Mouse (Mus musculus) brown adipose tissue, adult 24 weeks (tissue): Measurements from ENCODE around the gene Igfbp6. TPM values are rescaled to one million over a fixed set of nuclear protein-coding genes. Genes with fewer than 3 reads are reported as not detected.
A peak's percentile ranks its signal among the peaks of the same experiment; 100 is the strongest.

Experiments
- H3K27ac ChIP-seq: fragments of 200-500 bp; replicated peaks from 2 replicates; pipeline ENCODE4 v1.5.1; 2012; ENCODE audit warnings: low read depth, mild to moderate bottlenecking, low read length
- H3K4me1 ChIP-seq: fragments of 200-500 bp; 2 replicates; pipeline ENCODE4 v1.6.1; 2012; ENCODE audit warnings: low read length, mixed read lengths; ENCODE audit not compliant: control insufficient read depth, insufficient read depth, insufficient read length
- H3K4me3 ChIP-seq: fragments of 200-500 bp; 2 replicates; pipeline ENCODE4 v1.5.1; 2012; ENCODE audit warnings: low read depth, mild to moderate bottlenecking, low read length, moderate library complexity; ENCODE audit not compliant: insufficient read depth
- polyA plus RNA-seq: library from polyadenylated mRNA; stranded (reverse); fragments of >200 nt; gene quantifications from 2 replicates; pipeline ENCODE4 v1.2.4, GENCODE M21; 2012; ENCODE audit not compliant: missing spikeins, insufficient read depth, insufficient read length

Gene Igfbp6
- polyA plus RNA-seq, 1 experiment, result 52.1 TPM

GRCm38 (mm10) chr15:102169064-102169463 is 24.9 kb downstream of the Igfbp6 start:
- no peak overlapping the region for H3K4me3 ChIP-seq
- peaks cover 3% of the 10 kb centered on the region; the same call in 1 of the 2 replicates for H3K4me1 ChIP-seq
- H3K27ac ChIP-seq, result no peak overlapping the region

GRCm38 (mm10) chr15:102173581-102173980 is 29.4 kb downstream of the Igfbp6 start:
- no peaks in the 10 kb centered on the region for H3K4me1 ChIP-seq
- no peak overlapping the region for H3K27ac ChIP-seq
- H3K4me3 ChIP-seq, result no peak overlapping the region

GRCm38 (mm10) chr15:102175736-102176319 is 31.7 kb downstream of the Igfbp6 start:
- no peak overlapping the region for H3K4me3 ChIP-seq
- no peak overlapping the region for H3K27ac ChIP-seq
- H3K4me1 ChIP-seq, result no peaks in the 10 kb centered on the region

- Histone ChIP-seq H3K4me3 (no peak overlapping the region), H3K27ac (no peak overlapping the region), H3K4me1 (no peaks in the 10 kb centered on the region)
These were observed 32.6 kb downstream of the Igfbp6 start for GRCm38 (mm10) chr15:102176571-102177316.

GRCm38 (mm10) chr15:102177417-102177816 is 33.3 kb downstream of the Igfbp6 start:
- Histone ChIP-seq H3K4me1 (no peaks in the 10 kb centered on the region), H3K27ac (no peak overlapping the region), H3K4me3 (no peak overlapping the region)

GRCm38 (mm10) chr15:102178279-102178678 is 34.1 kb downstream of the Igfbp6 start:
- Histone ChIP-seq H3K4me3 (no peak overlapping the region), H3K27ac (no peak overlapping the region), H3K4me1 (no peaks in the 10 kb centered on the region)

- no peaks in the 10 kb centered on the region for H3K4me1 ChIP-seq
- H3K4me3 ChIP-seq, result no peak overlapping the region
- H3K27ac ChIP-seq, result no peak overlapping the region
These were observed 34.9 kb downstream of the Igfbp6 start for GRCm38 (mm10) chr15:102179106-102179505.

- H3K4me3 ChIP-seq, result no peak overlapping the region
- H3K4me1 ChIP-seq, result no peaks in the 10 kb centered on the region
- no peak overlapping the region for H3K27ac ChIP-seq
These were observed 35.8 kb downstream of the Igfbp6 start for GRCm38 (mm10) chr15:102179924-102180323.

GRCm38 (mm10) chr15:102183076-102183475 is 38.9 kb downstream of the Igfbp6 start:
- no peak overlapping the region for H3K27ac ChIP-seq
- no peak overlapping the region for H3K4me3 ChIP-seq
- peaks cover 4% of the 10 kb centered on the region; the same call in 1 of the 2 replicates for H3K4me1 ChIP-seq

- H3K4me3 ChIP-seq, result no peak overlapping the region
- no peak overlapping the region for H3K27ac ChIP-seq
- H3K4me1 ChIP-seq, result peaks cover 4% of the 10 kb centered on the region
These were observed 42.1 kb downstream of the Igfbp6 start for GRCm38 (mm10) chr15:102186239-102186638.

- H3K4me3 ChIP-seq, result no peak overlapping the region
- peaks cover 4% of the 10 kb centered on the region for H3K4me1 ChIP-seq
- no peak overlapping the region for H3K27ac ChIP-seq
These were observed 43.9 kb downstream of the Igfbp6 start for GRCm38 (mm10) chr15:102188096-102188495.

- no peak overlapping the region for H3K27ac ChIP-seq
- no peak overlapping the region for H3K4me3 ChIP-seq
- peaks cover 4% of the 10 kb centered on the region for H3K4me1 ChIP-seq
These were observed 44.7 kb downstream of the Igfbp6 start for GRCm38 (mm10) chr15:102188883-102189282.

- Histone ChIP-seq H3K4me3 (no peak overlapping the region), H3K4me1 (no peaks in the 10 kb centered on the region; the same call in none of the 2 replicates), H3K27ac (no peak overlapping the region)
These were observed 47.5 kb downstream of the Igfbp6 start for GRCm38 (mm10) chr15:102191699-102192098.

- no peak overlapping the region for H3K4me3 ChIP-seq
- H3K27ac ChIP-seq, result peak overlapping the region; percentile 62
- H3K4me1 ChIP-seq, result no peaks in the 10 kb centered on the region; the same call in none of the 2 replicates
These were observed 48.2 kb downstream of the Igfbp6 start for GRCm38 (mm10) chr15:102192271-102192812.

- Histone ChIP-seq H3K4me3 (no peak overlapping the region), H3K27ac (peak overlapping the region; percentile 62), H3K4me1 (no peaks in the 10 kb centered on the region; the same call in none of the 2 replicates)
These were observed 48.7 kb downstream of the Igfbp6 start for GRCm38 (mm10) chr15:102192820-102193386.
